Mouse (Mus musculus) brain, embryonic 14.5 days (tissue): ENCODE data around the gene Fbp1. TPM values are rescaled to one million over a fixed set of nuclear protein-coding genes. Genes with fewer than 3 reads are reported as not detected.

Experiments used
- DNase-seq: peaks from one replicate; pipeline ENCODE4 v3.0.0-alpha.2; 2011; ENCODE audit warnings: low read depth
- CTCF ChIP-seq: fragments of 200-500 bp; IDR thresholded peaks from 2 replicates; pipeline ENCODE4 v1.5.1; 2012; ENCODE audit warnings: inconsistent platforms, mild to moderate bottlenecking, moderate library complexity, borderline replicate concordance; ENCODE audit not compliant: insufficient read depth, insufficient read length; ENCODE audit errors: extremely low read depth
- POLR2A ChIP-seq: fragments of 200-500 bp; IDR thresholded peaks from 2 replicates; pipeline ENCODE4 v1.6.1; 2012; ENCODE audit warnings: mild to moderate bottlenecking, inconsistent platforms, borderline replicate concordance; ENCODE audit not compliant: poor library complexity, insufficient read depth, insufficient read length, severe bottlenecking; ENCODE audit errors: extremely low read depth
- polyA plus RNA-seq: library from polyadenylated mRNA; depleted of rRNA; stranded (reverse); fragments of >200 nt; gene quantifications from 2 replicates; pipeline ENCODE4 v1.2.3, GENCODE M21; 2012

Gene Fbp1
- polyA plus RNA-seq, 1 experiment: 0.08 TPM

GRCm38 (mm10) chr13:62911575-62911974 lies 23.5 kb upstream of the Fbp1 start:
- no peak for TF ChIP-seq POLR2A
- TF ChIP-seq CTCF: no peak

DNA sequence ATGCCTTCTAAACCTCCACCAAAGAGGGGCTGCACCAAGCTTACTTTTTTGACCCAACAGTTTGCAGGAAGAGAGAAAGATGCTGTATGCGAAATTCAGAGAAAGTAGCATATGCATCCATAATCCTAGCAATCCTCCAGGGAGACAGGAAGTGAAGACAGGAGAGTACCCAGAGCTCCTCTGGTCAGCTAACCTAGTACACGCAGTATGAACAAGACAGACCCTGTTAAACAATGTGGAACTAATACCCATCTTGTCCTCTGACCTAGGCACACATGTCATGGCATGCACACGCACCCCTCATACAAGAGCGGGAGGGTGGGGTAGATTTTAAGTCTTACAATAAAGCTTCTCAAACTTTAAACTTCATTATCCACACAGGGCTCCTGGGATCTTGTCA lies 22.1 kb upstream of the Fbp1 start:
- no peak for DNase-seq
- TF ChIP-seq POLR2A: no peak
- TF ChIP-seq CTCF: no peak

More at GRCm38 (mm10) chr13:62911575-62911974, 23.5 kb upstream of the Fbp1 start:
- no peak for DNase-seq

GRCm38 (mm10) chr13:62909776-62910175 lies 21.7 kb upstream of the Fbp1 start:
- no peak for TF ChIP-seq CTCF
- no peak for TF ChIP-seq POLR2A
- DNase-seq: no peak

- TF ChIP-seq CTCF (no peak), POLR2A (no peak)
- DNase-seq: peak; percentile 19
Measured at GRCm38 (mm10) chr13:62908163-62908559, 20.1 kb upstream of the Fbp1 start.

- no peak for DNase-seq
- TF ChIP-seq CTCF (no peak), POLR2A (no peak)
Measured at GRCm38 (mm10) chr13:62907527-62908162, 19.6 kb upstream of the Fbp1 start.

DNA sequence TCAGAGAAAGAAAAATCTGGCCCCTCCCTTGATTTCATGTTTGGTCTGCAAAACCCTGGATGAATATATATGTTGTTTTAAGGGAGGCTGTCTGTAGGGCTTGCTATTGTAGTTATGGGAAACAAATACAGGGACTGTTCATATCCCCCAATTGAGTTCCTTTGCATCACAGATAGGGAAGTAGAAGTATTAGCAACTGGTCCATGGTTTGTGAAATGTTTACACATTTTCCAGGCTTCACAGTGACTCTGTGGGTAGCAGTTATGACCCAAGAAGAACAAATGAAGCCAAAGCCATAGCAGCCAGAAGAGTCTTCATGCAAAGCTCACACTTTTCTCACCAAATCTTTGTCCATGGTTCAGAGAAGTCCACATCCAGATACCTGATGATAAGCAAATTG lies 13.1 kb upstream of the Fbp1 start:
- DNase-seq: no peak
- TF ChIP-seq CTCF (no peak), POLR2A (no peak)

- TF ChIP-seq CTCF (no peak), POLR2A (no peak)
- DNase-seq: peak; percentile 21
Measured at GRCm38 (mm10) chr13:62897927-62898646, 10.0 kb upstream of the Fbp1 start.

GRCm38 (mm10) chr13:62893044-62893842 lies 5.2 kb upstream of the Fbp1 start:
- no peak for DNase-seq
- TF ChIP-seq CTCF: no peak
- no peak for TF ChIP-seq POLR2A

DNA sequence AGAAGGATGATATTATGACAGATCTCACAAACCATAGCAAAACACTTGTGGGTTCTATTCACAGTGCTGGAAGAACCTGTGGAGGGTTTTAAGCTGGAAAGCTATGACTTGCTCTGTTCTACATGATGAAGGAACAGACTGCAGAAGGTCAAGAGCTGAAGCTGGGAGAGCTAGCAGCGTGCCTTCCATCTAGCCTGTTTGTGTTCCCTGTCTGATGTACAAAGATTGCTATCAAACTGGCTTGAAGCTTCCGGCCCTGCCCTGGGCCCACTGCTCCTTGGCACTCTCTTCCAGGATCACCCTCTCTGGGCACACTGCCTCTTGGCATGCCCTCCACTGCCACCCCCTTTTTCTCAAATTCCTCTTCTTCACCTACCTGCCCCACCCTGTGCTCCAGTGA lies 1.2 kb upstream of the Fbp1 start:
- TF ChIP-seq POLR2A: no peak
- no peak for TF ChIP-seq CTCF
- DNase-seq: no peak

DNA sequence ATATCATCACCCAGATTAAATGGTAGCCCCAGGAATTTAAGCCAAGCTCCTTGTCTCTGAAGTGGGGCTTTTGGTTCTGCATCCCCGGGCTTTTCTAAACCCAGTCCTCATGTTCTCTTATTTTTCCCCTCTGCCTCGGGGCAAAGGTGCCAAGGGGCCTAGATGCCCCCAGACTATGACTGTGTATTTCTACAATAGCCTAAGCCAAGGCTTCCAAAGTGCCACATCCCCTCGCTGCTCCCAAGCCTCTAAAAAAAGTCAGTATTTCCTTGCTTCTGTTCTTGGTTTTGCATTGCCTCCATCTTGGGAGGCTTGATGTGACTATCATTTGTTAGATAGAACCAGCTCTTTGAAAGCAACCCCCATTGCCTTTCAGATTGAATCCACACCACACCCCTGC lies 3.5 kb downstream of the Fbp1 start:
- no peak for TF ChIP-seq CTCF
- TF ChIP-seq POLR2A: no peak
- DNase-seq: no peak

DNA sequence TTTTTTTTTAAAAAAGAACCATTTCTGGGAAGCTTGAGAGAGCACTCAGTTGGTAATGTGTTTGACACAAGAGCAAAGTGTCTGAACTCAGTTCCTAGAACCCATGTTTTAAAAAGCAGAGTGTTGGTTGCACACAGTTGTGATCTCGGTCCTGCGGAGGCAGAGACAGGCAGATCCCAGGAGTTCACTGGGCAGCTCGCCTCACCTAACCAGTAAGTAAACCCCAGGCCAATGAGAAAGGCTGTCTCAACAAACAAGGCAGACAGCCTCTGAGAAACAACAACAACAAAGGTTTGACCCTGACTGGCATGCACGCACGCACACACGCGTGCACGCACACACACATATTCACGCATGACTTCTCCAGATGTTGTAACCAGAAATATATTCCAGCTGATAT lies 4.2 kb downstream of the Fbp1 start:
- TF ChIP-seq CTCF (no peak), POLR2A (no peak)
- DNase-seq: no peak
